20 mouse cellular contexts compared by ENCODE assay signal in genomic region chr1:52154890-52155289, GRCm38 (mm10). TPM values are rescaled to one million over a fixed set of nuclear protein-coding genes. Genes with fewer than 3 reads are reported as not detected.
A peak's percentile ranks its signal among the peaks of the same experiment; 100 is the strongest.
DNase-seq lines count a peak whose midpoint lies in the region; ATAC-seq lines count a peak whose summit lies in the region.
"Had no signal": no experiment of that assay in that cellular context is flagged by ENCODE, and none has a peak within 500 bp of the region (broad histone marks: within the 10 kb centered on the region; RNA-seq: fewer than 3 reads in every experiment).

No protein-coding gene starts in this region.

- no peak overlapping the region for H3K27ac ChIP-seq in midbrain, embryonic 16.5 days (ENCODE audit: low read length)
- no peak overlapping the region for H3K27ac ChIP-seq in forebrain, embryonic 14.5 days (ENCODE audit: low read depth, low read length)
- H3K27ac ChIP-seq: forebrain, embryonic 13.5 days; hindbrain, embryonic 15.5 days; midbrain, embryonic 13.5 days had no signal

- H3K4me1 ChIP-seq in midbrain, embryonic 16.5 days (ENCODE audit: control insufficient read depth, insufficient read depth, low read length) = peaks cover under 1% of the 10 kb centered on the region; the same call in 1 of the 2 replicates
- no peaks in the 10 kb centered on the region for H3K4me1 ChIP-seq in forebrain, embryonic 14.5 days (ENCODE audit: control insufficient read depth, insufficient read depth, low read length)
- H3K4me1 ChIP-seq: forebrain, embryonic 13.5 days had no signal

- DNase-seq in adrenal gland, adult 2 months = peak; percentile 69
- DNase-seq in adrenal gland, postnatal 4 days (ENCODE audit: low spot score in 2 of 2) = no peak
- DNase-seq in lung, postnatal 14 days = peak; percentile 15
- DNase-seq in lung, postnatal 4 days = no peak
- DNase-seq in kidney, adult 9 months = peak; percentile 74
- peak; percentile 78 to 82 for DNase-seq in kidney, postnatal 36 days
- no peak for DNase-seq in forebrain, embryonic 14.5 days (ENCODE audit: low spot score)
- DNase-seq: cerebellum, adult 9-11 months; embryo, embryonic 11 days; layer of hippocampus, adult 9-11 months; liver; lung, adult 2 months; thymus, adult 18-20 months had no signal

- ATAC-seq in midbrain, embryonic 16.5 days = no peak
- ATAC-seq in forebrain, embryonic 14.5 days = no peak
- ATAC-seq: forebrain, embryonic 13.5 days; intestine, embryonic 16.5 days; midbrain, embryonic 13.5 days had no signal

- H3K9me3 ChIP-seq in midbrain, embryonic 16.5 days (replicated peaks; ENCODE audit: control insufficient read depth, low read length, poor library complexity, severe bottlenecking) = no peaks in the 10 kb centered on the region
- no peaks in the 10 kb centered on the region for H3K9me3 ChIP-seq in forebrain, embryonic 14.5 days (replicated peaks; ENCODE audit: control insufficient read depth, low read length)
- H3K9me3 ChIP-seq: forebrain, embryonic 13.5 days; hindbrain, embryonic 15.5 days; midbrain, embryonic 13.5 days had no signal

- H3K9ac ChIP-seq in midbrain, embryonic 16.5 days (ENCODE audit: low read depth, low read length) = no peak overlapping the region
- H3K9ac ChIP-seq in forebrain, embryonic 14.5 days (ENCODE audit: low read length) = no peak overlapping the region
- H3K9ac ChIP-seq: forebrain, embryonic 13.5 days; hindbrain, embryonic 15.5 days; midbrain, embryonic 13.5 days had no signal

- H3K4me3 ChIP-seq in midbrain, embryonic 16.5 days (ENCODE audit: low read depth, low read length) = no peak overlapping the region
- no peak overlapping the region for H3K4me3 ChIP-seq in forebrain, embryonic 14.5 days (ENCODE audit: low read depth, low read length)
- H3K4me3 ChIP-seq: forebrain, embryonic 13.5 days; hindbrain, embryonic 15.5 days; midbrain, embryonic 13.5 days; myocyte had no signal

- 87% methylated on average over 8 of the region's 8 CpGs for WGBS in midbrain, embryonic 16.5 days
- 94% methylated on average over 8 of the region's 8 CpGs for WGBS in forebrain, embryonic 14.5 days

- H3K27me3 ChIP-seq in midbrain, embryonic 16.5 days (ENCODE audit: control insufficient read depth, insufficient read depth, low read depth, low read length) = no peaks in the 10 kb centered on the region
- no peaks in the 10 kb centered on the region for H3K27me3 ChIP-seq in forebrain, embryonic 14.5 days (replicated peaks; ENCODE audit: control insufficient read depth, insufficient read depth, low read length)
- H3K27me3 ChIP-seq: forebrain, embryonic 13.5 days; hindbrain, embryonic 15.5 days; midbrain, embryonic 13.5 days had no signal

- no peak overlapping the region for H3K4me2 ChIP-seq in midbrain, embryonic 16.5 days (ENCODE audit: low read length)
- H3K4me2 ChIP-seq in forebrain, embryonic 14.5 days (ENCODE audit: low read length) = no peak overlapping the region
- H3K4me2 ChIP-seq: forebrain, embryonic 13.5 days; heart, embryonic 11.5 days; hindbrain, embryonic 15.5 days; midbrain, embryonic 13.5 days had no signal

- H3K36me3 ChIP-seq in midbrain, embryonic 16.5 days (ENCODE audit: control insufficient read depth, insufficient read depth, low read length) = no peaks in the 10 kb centered on the region
- H3K36me3 ChIP-seq in forebrain, embryonic 14.5 days (ENCODE audit: control insufficient read depth, insufficient read depth, low read length) = 0 out of 2 replicates have a peak, but pooled peaks cover 4% of the 10 kb centered on the region
- H3K36me3 ChIP-seq: hindbrain, embryonic 15.5 days had no signal

RNA-seq across cellular contexts. Expression of gene Stat1, which starts 35.6 kb away (rescaled TPM):
- 100 to 1,000 TPM in 1 of 2 experiments, 10 to 100 TPM in 1; 79.2 to 131 TPM for total RNA-seq in adrenal gland, adult 2 months (2021)
- 97.2 and 127 TPM in 2 replicates for polyA plus RNA-seq in adrenal gland, adult 2 months (2012; rRNA removed)
- total RNA-seq in adrenal gland, postnatal 4 days (2021) = 10 to 100 TPM; 47.3 to 61.6 TPM
- 11.2 and 11.6 TPM in 2 replicates for polyA plus RNA-seq in midbrain, embryonic 16.5 days (2015; fragmentation: Nextera tagmentation; extraction: Ambion mirVana)
- polyA plus RNA-seq in forebrain, embryonic 14.5 days (2014; fragmentation: Nextera tagmentation; extraction: Ambion mirVana) = 12.9 and 13.1 TPM in 2 replicates

Comparison
In these comparisons a context has a peak if more than half of its experiments do, and no peak if none do; other contexts are left out.
1. DNase-seq: peak in adrenal gland, adult 2 months (single experiment), lung, postnatal 14 days (single experiment), kidney, adult 9 months (single experiment) and kidney, postnatal 36 days (2 of 2); none in adrenal gland, postnatal 4 days (0 of 2), lung, postnatal 4 days (0 of 2) and forebrain, embryonic 14.5 days (single experiment).